Mouse (Mus musculus) left cerebral cortex, postnatal 4 days (tissue): ENCODE measurements at regions not wholly inside any gene's neighbourhood (a gene's known extent, or its start where the extent isn't known, plus 50 kb on each side); places are given as distances from the start of the nearest gene placed in this dataset.

Experiments used
- DNase-seq: peaks from one replicate; pipeline ENCODE4 v3.0.0-alpha.2; 2022
- intact Hi-C: fragments of 180-260 bp; cut with DNase I; formaldehyde crosslinking; loops from one replicate; pipeline ENCODE4 v1.15.1; 2025

DNA sequence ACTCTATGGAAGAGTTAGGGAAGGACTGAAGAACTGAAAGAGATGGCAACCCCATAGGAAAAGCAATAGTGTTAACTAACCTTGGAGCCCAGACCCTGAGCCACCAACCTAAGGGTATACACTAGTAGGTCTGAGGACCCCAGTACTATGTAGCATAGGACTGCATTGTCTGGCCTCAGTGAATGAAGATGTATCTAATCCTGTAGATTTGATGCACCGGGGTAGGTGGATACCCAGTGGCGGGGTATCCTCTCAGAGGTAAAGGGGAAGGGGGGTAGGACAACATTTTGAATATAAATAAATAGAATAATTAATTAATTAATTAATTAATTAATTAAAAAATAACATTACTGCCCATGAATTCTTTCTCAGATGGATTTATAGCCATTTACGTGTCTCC lies 387.9 kb upstream of the 4921530L21Rik start:
- intact Hi-C loops: no loop called here
- DNase-seq: no peak

DNA sequence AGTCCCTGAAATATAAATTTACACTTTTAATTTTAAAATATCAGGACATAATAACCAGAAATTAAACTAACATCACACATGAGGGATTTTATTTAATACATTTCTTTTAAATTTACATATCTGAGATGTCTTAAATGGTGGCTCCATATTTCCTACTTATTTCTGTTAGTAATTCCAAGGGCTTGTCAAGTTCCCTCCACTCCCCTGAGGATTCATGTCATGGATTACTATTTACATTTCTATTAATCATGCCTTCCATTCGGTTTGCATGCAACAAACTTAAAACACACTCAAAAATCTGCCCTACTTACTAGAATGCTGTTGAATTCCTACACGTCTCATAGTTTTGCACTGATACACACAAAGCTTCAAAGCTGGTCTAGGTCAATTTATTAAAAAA lies 387.1 kb upstream of the 4921530L21Rik start:
- intact Hi-C loops: no loop called here
- DNase-seq: no peak

DNA sequence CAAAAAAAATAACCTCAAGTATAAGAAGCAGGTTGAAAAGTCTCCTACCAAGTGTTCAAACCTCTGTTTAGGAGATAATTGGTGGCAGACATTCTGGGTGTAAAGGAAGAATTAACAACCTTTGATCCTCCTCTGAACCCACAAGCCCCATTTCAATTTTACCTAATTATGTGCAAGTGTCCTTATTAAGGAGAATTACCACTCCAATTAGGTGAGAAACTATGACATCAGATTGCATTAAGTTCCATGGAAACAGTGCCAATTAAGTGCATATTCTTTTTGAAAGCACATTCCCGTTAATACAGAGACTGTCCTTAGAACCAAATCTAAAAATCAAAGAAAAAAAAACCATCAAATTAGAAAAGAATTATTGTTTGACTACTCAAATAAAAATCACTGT lies 366.0 kb upstream of the 4921530L21Rik start:
- intact Hi-C loops: no loop called here
- DNase-seq: no peak

DNA sequence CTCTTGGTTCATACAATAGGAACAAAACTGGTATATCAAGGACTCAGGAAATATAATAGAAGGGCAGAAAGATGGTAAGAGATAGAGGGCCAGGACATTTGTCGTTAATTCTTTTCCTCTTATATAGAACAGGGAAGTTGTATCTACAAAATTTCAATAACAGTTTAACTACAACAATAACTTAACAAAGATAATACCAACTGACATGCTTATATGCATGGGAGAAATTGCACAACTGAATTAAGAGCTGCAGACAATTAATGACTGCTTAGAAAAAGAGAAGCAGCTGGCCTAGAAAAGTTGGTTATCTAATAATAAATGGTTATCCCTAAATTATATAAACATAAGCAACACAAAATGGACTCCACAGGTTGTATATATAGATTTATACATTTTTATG lies 362.2 kb upstream of the 4921530L21Rik start:
- no peak for DNase-seq
- intact Hi-C loops: no loop called here

DNA sequence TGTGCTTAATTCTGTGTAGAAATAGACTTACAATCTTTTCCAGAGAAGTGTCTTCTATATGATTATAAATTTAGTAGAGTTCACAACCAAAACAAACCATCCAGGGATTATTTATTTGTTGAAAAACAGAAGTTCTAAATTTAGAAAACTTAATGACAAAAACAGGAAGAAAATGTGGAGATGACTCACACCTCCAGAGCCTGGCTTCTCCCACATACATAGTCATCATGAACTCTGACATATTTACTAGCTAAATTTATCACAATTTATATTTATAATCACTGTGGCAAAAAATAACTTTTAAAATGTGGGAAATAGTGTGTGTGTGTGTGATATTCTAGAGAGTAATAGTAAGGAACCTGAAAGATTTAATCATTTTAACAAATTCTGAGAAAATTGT lies 337.2 kb upstream of the 4921530L21Rik start:
- intact Hi-C loops: no loop called here
- DNase-seq: no peak

DNA sequence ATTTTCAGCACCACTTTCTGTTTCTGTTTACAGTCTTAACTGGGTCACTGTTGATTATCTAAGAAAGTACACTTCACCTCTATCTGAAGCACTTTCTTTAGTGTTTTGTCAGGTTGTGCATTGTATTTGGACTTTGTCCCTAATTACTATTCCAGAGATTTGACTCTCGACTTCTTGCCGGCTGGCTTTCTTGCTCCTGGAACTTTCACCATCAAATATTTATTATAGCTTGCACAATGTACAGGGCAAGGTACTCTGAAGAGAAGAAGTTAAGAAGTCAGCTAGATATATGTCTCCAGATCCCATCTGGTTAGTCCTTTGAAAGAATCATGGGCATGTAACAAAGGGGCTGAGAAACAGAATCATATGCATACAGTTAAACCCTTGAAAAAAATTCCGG lies 290.0 kb upstream of the 4921530L21Rik start:
- no peak for DNase-seq
- intact Hi-C loops: no loop called here

DNA sequence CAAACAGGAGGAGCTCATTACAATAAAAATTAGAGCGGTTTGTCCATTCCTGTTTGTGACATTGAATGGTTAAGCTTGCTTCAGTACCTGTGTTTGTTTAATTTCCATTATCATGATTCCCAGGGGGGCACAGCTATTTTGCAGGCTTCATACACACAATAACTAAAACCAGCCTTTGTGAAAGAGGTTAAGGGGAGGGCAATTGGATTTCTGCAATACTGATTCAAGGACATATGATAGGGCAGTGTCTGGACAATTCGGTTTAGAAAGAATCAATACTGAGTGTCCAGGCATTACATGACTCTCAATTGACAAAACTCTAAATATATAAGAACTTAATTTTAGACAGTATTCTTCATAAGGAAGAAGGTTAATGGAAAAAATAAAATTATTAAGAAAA lies 284.7 kb upstream of the 4921530L21Rik start:
- DNase-seq: no peak
- intact Hi-C loops: no loop called here

DNA sequence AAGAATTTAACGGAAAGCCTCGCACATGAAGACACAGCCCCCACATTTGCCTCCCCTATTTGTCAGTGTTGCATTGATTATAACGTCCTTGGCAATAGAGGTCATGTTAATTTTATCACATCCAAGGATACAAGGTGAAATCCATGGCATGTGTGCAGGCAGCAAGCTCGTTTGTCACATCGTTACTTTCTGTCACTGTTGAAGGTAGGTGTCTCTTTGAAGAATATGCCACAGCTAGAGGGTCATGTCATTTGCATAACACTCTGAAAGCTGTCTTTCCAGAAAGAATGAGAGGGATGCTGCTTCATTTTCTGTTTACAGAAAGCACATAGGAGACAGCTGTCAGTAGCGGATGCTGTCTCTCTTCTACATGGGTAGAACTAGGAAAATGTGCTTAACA lies 235.1 kb upstream of the 4921530L21Rik start:
- intact Hi-C loops: no loop called here
- DNase-seq: no peak

DNA sequence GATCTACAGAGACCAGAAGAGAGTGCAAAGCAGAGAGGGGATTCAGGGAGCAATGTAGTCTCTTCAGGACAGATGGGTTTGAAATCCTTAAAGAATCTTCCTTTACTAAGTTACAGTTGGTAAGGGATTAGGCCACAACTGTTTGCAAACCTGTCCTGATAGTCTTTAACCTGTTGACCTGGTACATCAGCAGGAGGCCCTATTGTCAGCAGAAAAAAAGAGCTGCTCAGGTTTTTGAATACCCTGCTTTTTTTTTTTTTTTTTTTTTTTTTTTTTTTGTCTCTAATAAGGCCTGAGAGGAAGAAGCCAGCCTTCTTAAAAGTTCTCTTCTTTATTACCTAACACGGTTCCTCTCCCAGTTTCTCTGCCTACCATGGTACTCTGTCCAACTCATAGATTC lies 221.5 kb upstream of the 4921530L21Rik start:
- intact Hi-C loops: no loop called here
- no peak for DNase-seq

DNA sequence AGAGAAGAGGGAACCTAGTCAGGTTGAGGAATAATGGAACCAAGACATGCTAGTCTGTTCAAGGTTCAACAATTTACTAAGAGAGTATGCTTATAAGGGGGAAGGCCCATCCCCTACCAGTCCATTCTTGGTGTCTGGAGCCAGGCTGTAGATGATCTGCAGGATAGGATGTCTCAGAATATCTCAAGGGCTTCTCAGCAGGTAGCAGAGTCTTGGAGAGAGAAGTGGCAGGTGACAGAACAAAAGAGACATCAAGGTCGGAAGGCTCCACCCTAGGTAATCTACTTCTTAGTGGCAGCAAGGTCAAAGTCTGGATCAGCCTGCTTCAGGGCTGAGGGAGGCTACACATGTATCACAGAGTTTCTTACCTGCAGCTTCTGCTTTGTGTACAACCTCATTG lies 220.2 kb upstream of the 4921530L21Rik start:
- intact Hi-C loops: no loop called here
- DNase-seq: no peak

DNA sequence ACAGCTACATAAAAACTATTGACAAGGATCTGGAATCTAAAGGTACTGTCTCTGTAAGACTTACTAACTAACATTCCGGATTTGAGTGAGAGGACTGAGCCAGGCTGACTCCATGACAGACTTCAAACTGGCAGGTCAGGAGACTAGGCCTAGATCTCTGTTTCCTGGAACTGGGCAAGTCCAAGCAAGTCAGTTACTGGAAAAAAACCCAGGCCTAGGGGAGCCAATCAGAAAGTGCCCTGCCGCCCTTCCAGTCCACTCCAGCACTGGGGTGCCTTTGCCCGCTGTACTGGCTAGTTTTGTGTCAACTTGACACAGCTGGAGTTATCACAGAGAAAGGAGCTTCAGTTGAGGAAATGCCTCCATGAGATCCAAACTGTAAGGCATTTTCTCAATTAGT lies 219.6 kb upstream of the 4921530L21Rik start:
- DNase-seq: no peak
- intact Hi-C loops: no loop called here

DNA sequence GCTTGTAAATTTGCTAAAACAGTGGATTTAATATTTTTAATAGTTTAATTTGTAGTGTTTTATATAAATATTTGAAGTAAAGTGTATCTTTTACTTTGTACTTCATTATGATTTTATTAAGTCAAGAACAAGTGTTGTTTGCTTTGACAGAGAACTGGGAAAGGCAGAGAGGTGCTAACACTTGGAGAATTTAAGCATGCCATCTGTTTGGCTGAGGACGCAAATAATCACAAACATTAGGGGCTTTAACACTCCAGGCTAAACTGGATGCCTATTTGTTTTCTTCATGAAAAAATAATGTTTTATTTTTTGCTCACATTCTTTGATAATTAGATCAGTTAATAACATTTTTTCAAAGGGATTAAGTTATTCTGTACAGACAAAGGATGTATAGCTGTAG lies 193.6 kb upstream of the 4921530L21Rik start:
- no peak for DNase-seq
- intact Hi-C loops: no loop called here

DNA sequence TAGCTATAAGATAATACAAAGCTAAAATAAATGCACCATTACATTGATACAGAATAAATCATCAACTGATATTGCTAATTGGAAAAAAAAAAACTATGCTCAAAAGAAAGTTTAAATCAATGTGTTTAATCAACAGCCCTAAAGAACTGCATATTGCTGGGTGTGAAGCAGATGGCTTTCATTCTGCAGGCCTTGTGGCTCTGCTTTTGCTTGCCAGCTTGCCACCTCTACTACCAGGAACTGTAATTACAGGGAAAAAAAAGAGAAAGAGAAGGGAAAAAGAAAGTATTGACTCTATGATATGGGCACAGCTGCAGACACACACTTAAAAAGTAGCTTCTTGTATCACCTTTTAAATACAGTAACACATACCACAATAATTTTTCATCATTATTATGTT lies 192.4 kb upstream of the 4921530L21Rik start:
- intact Hi-C loops: no loop called here
- peak; percentile 32 for DNase-seq

DNA sequence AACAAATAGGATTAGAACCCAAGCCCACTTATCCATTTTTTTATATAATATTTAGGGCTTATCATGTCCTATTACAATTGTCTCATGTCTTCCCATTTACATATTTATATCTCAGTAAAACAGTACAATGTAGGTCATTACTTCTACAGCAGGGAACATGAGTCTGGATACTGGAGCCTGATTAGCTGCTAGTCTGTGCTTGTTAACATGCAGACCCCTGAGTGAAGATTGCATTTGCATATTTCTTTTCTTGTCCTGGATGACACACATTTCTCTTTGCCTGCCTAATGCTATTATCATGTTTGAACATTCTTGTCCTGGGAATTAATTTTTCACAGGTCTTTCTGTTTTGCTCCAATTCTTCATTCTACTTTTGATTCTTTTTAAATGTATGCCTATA lies 155.0 kb upstream of the 4921530L21Rik start:
- DNase-seq: no peak
- intact Hi-C loops: no loop called here

DNA sequence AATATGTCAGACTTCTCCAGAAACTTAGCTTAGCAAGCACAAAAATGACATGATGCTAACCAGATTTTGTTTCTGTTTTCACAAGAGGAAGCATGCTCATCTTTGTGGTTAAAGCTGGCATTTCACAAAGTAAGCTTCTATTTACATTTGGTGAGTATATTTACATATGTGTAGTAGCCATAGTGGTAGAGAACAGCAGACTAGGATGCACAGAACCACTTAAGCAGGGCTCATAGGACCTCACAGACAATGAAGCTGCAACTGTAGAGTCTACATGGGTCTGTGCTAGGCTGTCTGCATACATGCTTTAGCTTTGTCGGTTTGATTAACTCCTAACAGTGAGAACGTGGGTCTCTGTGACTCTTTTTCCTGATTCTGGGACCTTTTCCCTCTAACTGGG lies 105.3 kb upstream of the 4921530L21Rik start:
- intact Hi-C loops: loop anchor here (10.0 kb wide), 1 partner anchor 1881 kb away; the partner anchor contains the start of gene Pcdh9
- DNase-seq: no peak

DNA sequence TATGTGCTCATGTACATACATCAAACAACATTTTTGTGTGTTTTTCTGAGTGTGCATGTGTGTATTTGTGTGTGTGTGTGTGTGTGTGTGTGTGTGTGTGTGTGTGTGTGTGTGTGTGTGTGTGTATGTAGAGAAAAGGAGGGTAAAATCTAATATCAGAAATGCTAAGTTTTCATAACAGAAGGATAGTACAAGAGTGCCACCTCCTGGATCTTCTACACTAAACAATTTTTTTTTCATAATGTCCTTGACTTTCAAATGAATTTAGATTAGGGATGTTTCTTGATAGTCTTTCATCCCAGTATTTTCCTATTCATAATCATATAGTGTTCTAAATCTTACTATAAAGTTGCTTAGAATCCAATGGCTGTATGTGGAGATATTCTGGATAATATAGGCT lies 103.6 kb upstream of the 4921530L21Rik start:
- no peak for DNase-seq
- intact Hi-C loops: loop anchor here (10.0 kb wide), 1 partner anchor 1883 kb away; the partner anchor contains the start of gene Pcdh9
